Mouse (Mus musculus): ENCODE data around the gene Hook1. TPM values are rescaled to one million over a fixed set of nuclear protein-coding genes. Genes with fewer than 3 reads are reported as not detected.

The Hook1 gene
- polyA plus RNA-seq (2012; rRNA removed; ENCODE audit: low replicate concordance) = 0.50 and 3.7 TPM in 2 replicates

GRCm38 (mm10) chr4:95966928-95967724 is at the start of gene Hook1:
TSS of gene Hook1 (plus strand) at chr4:95967240.

Other genes with a start within 250 kb of the Hook1 start
- gene Cyp2j13, start 110.3 kb downstream of the Hook1 start, polyA plus RNA-seq (2012; rRNA removed; ENCODE audit: low replicate concordance) = not detected in 2 replicates
- gene Cyp2j12, start 173.9 kb downstream of the Hook1 start, polyA plus RNA-seq (2012; rRNA removed; ENCODE audit: low replicate concordance) = 0.06 TPM in 1 of 2 replicates, not detected in the other

Measured in subcutaneous adipose tissue, adult 2 months (tissue).